In the genomic region with DNA sequence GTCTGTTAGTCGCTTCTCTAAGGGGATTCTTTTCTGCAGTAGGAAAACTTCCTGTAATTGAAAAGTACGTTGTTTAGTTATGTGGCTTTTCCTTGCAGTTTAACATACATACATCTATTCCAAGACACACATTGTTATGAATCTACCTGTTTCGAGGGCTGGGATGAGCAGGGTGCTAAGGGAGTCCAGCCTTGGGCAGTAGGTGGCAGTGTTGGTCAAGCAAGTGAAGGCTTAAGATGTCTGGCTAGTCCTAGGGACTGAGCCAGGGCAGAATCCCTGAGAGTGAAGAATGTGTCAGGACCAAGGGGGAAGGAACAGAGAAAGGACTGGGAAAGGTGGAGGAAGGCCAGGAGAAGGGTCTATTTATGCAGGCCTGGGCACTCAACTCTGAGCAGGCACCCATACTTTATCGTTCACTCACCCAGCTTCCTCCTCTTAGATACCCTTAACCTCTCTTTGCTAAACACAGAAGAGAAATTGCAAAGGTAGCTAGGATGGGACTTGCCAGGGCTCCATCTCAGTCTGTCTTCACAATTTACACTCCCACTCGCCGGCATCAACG, we compare ENCODE assay signal across 8 mouse cellular contexts. TPM values are rescaled to one million over a fixed set of nuclear protein-coding genes. Genes with fewer than 3 reads are reported as not detected.
DNase-seq lines count a peak whose midpoint lies in the region; ATAC-seq lines count a peak whose summit lies in the region.

No protein-coding gene starts in this region.

- intact Hi-C loops in gastrocnemius, postnatal 36 days (cut with DNase I): no loop called here

- H3K9me3 ChIP-seq in neural tube, embryonic 15.5 days (replicated peaks): no peaks in the 10 kb centered on the region
- H3K9me3 ChIP-seq in limb, embryonic 12.5 days: no peaks in the 10 kb centered on the region
- H3K9me3 ChIP-seq in neural tube, embryonic 11.5 days (ENCODE audit: control insufficient read depth, low read length): no peaks in the 10 kb centered on the region

- H3K27ac ChIP-seq in neural tube, embryonic 15.5 days (replicated peaks): no peak overlapping the region
- H3K27ac ChIP-seq in limb, embryonic 12.5 days: no peak overlapping the region
- no peak overlapping the region for H3K27ac ChIP-seq in neural tube, embryonic 11.5 days (ENCODE audit: low read depth, low read length)

- peak; percentile 55 for DNase-seq in neural tube, embryonic 10.5 days (ENCODE audit: extremely low spot score, low spot score)
- DNase-seq in cerebellum, postnatal 25 days: peak; percentile 74 to 88
- DNase-seq in gastrocnemius, postnatal 36 days: peak; percentile 31 to 51
- peak; percentile 74 for DNase-seq in kidney, adult 9 months
- peak; percentile 75 for DNase-seq in neural tube, embryonic 11.5 days (ENCODE audit: low spot score)
- peak; percentile 14 to 19 for DNase-seq in thymus, postnatal 36 days

- no peak for ATAC-seq in neural tube, embryonic 15.5 days (ENCODE audit: low FRiP score)
- ATAC-seq in limb, embryonic 12.5 days (ENCODE audit: insufficient number of reproducible peaks, insufficient read depth, low FRiP score, low TSS enrichment, low read depth): peak; percentile 73; the same call in 1 of the 2 replicates
- ATAC-seq in neural tube, embryonic 11.5 days (ENCODE audit: insufficient read depth, low FRiP score, low TSS enrichment): no peak

- H3K36me3 ChIP-seq in neural tube, embryonic 15.5 days: no peaks in the 10 kb centered on the region
- no peaks in the 10 kb centered on the region for H3K36me3 ChIP-seq in limb, embryonic 12.5 days
- no peaks in the 10 kb centered on the region for H3K36me3 ChIP-seq in neural tube, embryonic 11.5 days (ENCODE audit: control insufficient read depth, insufficient read depth, low read length)

- WGBS in neural tube, embryonic 15.5 days: 56% methylated on average over 7 of the region's 7 CpGs
- WGBS in limb, embryonic 12.5 days: 55% methylated on average over 7 of the region's 7 CpGs
- 57% methylated on average over 7 of the region's 7 CpGs for WGBS in neural tube, embryonic 11.5 days

- no peaks in the 10 kb centered on the region for H3K27me3 ChIP-seq in neural tube, embryonic 15.5 days (replicated peaks)
- no peaks in the 10 kb centered on the region for H3K27me3 ChIP-seq in limb, embryonic 12.5 days
- no peaks in the 10 kb centered on the region for H3K27me3 ChIP-seq in neural tube, embryonic 11.5 days (ENCODE audit: control insufficient read depth, insufficient read depth, low read length)

- no peaks in the 10 kb centered on the region for H3K4me1 ChIP-seq in neural tube, embryonic 15.5 days
- no peaks in the 10 kb centered on the region; the same call in 1 of the 2 replicates for H3K4me1 ChIP-seq in limb, embryonic 12.5 days (replicated peaks)
- H3K4me1 ChIP-seq in neural tube, embryonic 11.5 days (ENCODE audit: control insufficient read depth, insufficient read depth, low read length): no peaks in the 10 kb centered on the region

- H3K9ac ChIP-seq in neural tube, embryonic 15.5 days (replicated peaks): no peak overlapping the region
- no peak overlapping the region for H3K9ac ChIP-seq in limb, embryonic 12.5 days (replicated peaks)
- no peak overlapping the region for H3K9ac ChIP-seq in neural tube, embryonic 11.5 days (ENCODE audit: low read length)

- H3K4me2 ChIP-seq in neural tube, embryonic 15.5 days: no peak overlapping the region
- no peak overlapping the region for H3K4me2 ChIP-seq in limb, embryonic 12.5 days
- no peak overlapping the region for H3K4me2 ChIP-seq in neural tube, embryonic 11.5 days (ENCODE audit: low read depth)

- no peak overlapping the region for H3K4me3 ChIP-seq in neural tube, embryonic 15.5 days (replicated peaks)
- no peak overlapping the region for H3K4me3 ChIP-seq in limb, embryonic 12.5 days (replicated peaks)
- H3K4me3 ChIP-seq in neural tube, embryonic 11.5 days (ENCODE audit: low read depth, low read length): no peak overlapping the region

RNA-seq across cellular contexts. Expression of gene Dhx32, which starts 23.2 kb away (rescaled TPM):
- 37.4 and 38.2 TPM in 2 replicates for polyA plus RNA-seq in neural tube, embryonic 15.5 days (2015; fragmentation: Nextera tagmentation; extraction: Ambion mirVana)
- total RNA-seq in gastrocnemius, postnatal 36 days (2021): 10 to 100 TPM; 28.9 to 30.6 TPM
- polyA plus RNA-seq in limb, embryonic 12.5 days (2016; fragmentation: Nextera tagmentation; extraction: Ambion mirVana): 18.3 and 18.6 TPM in 2 replicates
- polyA plus RNA-seq in neural tube, embryonic 11.5 days (2014; fragmentation: Nextera tagmentation; extraction: Ambion mirVana): 47.5 and 52.7 TPM in 2 replicates

RNA-seq across cellular contexts. Expression of gene Fank1, which starts 29.0 kb away (rescaled TPM):
- 2.8 and 3.5 TPM in 2 replicates for polyA plus RNA-seq in neural tube, embryonic 15.5 days (2015; fragmentation: Nextera tagmentation; extraction: Ambion mirVana)
- not detected for total RNA-seq in gastrocnemius, postnatal 36 days (2021)
- polyA plus RNA-seq in limb, embryonic 12.5 days (2016; fragmentation: Nextera tagmentation; extraction: Ambion mirVana): 0.16 TPM in 1 of 2 replicates, not detected in the other
- polyA plus RNA-seq in neural tube, embryonic 11.5 days (2014; fragmentation: Nextera tagmentation; extraction: Ambion mirVana): 0.70 and 1.2 TPM in 2 replicates

Comparison
In these comparisons a context has a peak if more than half of its experiments do, and no peak if none do; other contexts are left out.
1. DNase-seq: peak in every context shown above with its lines; median percentile 81 in cerebellum, postnatal 25 days; 75 in neural tube, embryonic 11.5 days; 74 in kidney, adult 9 months; 55 in neural tube, embryonic 10.5 days; 41 in gastrocnemius, postnatal 36 days; 16 in thymus, postnatal 36 days.